Mouse (Mus musculus) activated CD4-positive, CD25-positive, alpha-beta regulatory T cell, adult 4 months (primary cell): ENCODE measurements around the gene D630045J12Rik. TPM values are rescaled to one million over a fixed set of nuclear protein-coding genes. Genes with fewer than 3 reads are reported as not detected.
A peak's percentile ranks its signal among the peaks of the same experiment; 100 is the strongest.

ENCODE experiments used
- ATAC-seq: one replicate; pipeline ENCODE4 v1.8.0; 2017
- polyA plus RNA-seq, 2 experiments: library from polyadenylated mRNA; unstranded; fragments of 100-300 nt; shearing (Covaris generic); gene quantifications; one replicate each; pipeline ENCODE4 v1.2.1; 2017

Gene D630045J12Rik
- polyA plus RNA-seq, 2 experiments from 2014 or later, result 0.08 to 0.13 TPM

GRCm38 (mm10) chr6:38186312-38186950, 67.4 kb downstream of the D630045J12Rik start:
- no peak for ATAC-seq

- no peak for ATAC-seq
Measured at GRCm38 (mm10) chr6:38184791-38185190, 69.0 kb downstream of the D630045J12Rik start.

- ATAC-seq, result no peak
Measured at GRCm38 (mm10) chr6:38181756-38182318, 72.0 kb downstream of the D630045J12Rik start.

- ATAC-seq, result no peak
Measured at GRCm38 (mm10) chr6:38180669-38181068, 73.1 kb downstream of the D630045J12Rik start.

GRCm38 (mm10) chr6:38165385-38165784, 88.4 kb downstream of the D630045J12Rik start:
- no peak for ATAC-seq

- ATAC-seq, result no peak
Measured at GRCm38 (mm10) chr6:38164705-38165104, 89.1 kb downstream of the D630045J12Rik start.

GRCm38 (mm10) chr6:38162825-38163504, 90.8 kb downstream of the D630045J12Rik start:
- no peak for ATAC-seq

- no peak for ATAC-seq
Measured at GRCm38 (mm10) chr6:38160556-38160955, 93.3 kb downstream of the D630045J12Rik start.

GRCm38 (mm10) chr6:38160102-38160501, 93.7 kb downstream of the D630045J12Rik start:
- ATAC-seq, result peak; percentile 72

GRCm38 (mm10) chr6:38159576-38159975, 94.2 kb downstream of the D630045J12Rik start:
- no peak for ATAC-seq

GRCm38 (mm10) chr6:38157925-38158324, 95.9 kb downstream of the D630045J12Rik start:
- no peak for ATAC-seq

- ATAC-seq, result no peak
Measured at GRCm38 (mm10) chr6:38156204-38156603, 97.6 kb downstream of the D630045J12Rik start.

GRCm38 (mm10) chr6:38152305-38152704, 101.5 kb downstream of the D630045J12Rik start:
- ATAC-seq, result no peak

- ATAC-seq, result no peak
Measured at GRCm38 (mm10) chr6:38149483-38149882, 104.3 kb downstream of the D630045J12Rik start.

GRCm38 (mm10) chr6:38148626-38149025, 105.2 kb downstream of the D630045J12Rik start:
- no peak for ATAC-seq

GRCm38 (mm10) chr6:38147301-38147700, 106.5 kb downstream of the D630045J12Rik start:
- ATAC-seq, result no peak

GRCm38 (mm10) chr6:38145463-38146065, 108.2 kb downstream of the D630045J12Rik start:
- ATAC-seq, result no peak

- ATAC-seq, result no peak
Measured at GRCm38 (mm10) chr6:38144161-38144998, 109.4 kb downstream of the D630045J12Rik start.

- no peak for ATAC-seq
Measured at GRCm38 (mm10) chr6:38140402-38140801, 113.4 kb downstream of the D630045J12Rik start.

GRCm38 (mm10) chr6:38139086-38139485, 114.7 kb downstream of the D630045J12Rik start:
- ATAC-seq, result no peak

- no peak for ATAC-seq
Measured at GRCm38 (mm10) chr6:38134806-38135559, 118.8 kb downstream of the D630045J12Rik start.

- no peak for ATAC-seq
Measured at GRCm38 (mm10) chr6:38131801-38132231, 122.0 kb downstream of the D630045J12Rik start.
